Mouse (Mus musculus) adrenal gland, adult (tissue): Measurements from ENCODE around the gene Zfp316.

Experiments
- DNase-seq, 2 experiments: peaks; one replicate each; pipeline ENCODE4 v3.0.0; 2022 to 2023; ENCODE audit warnings: low spot score in 1 of 2; ENCODE audit not compliant: inconsistent age in 2 of 2

The Zfp316 gene

GRCm38 (mm10) chr5:143235028-143235693, 34.7 kb downstream of the Zfp316 start, which contains the start of gene Zfp12:
Gene Zfp12, plus strand, starts transcription at chr5:143235163.
- peak; percentile 97 to 98 for DNase-seq

GRCm38 (mm10) chr5:143226790-143227189, 43.0 kb downstream of the Zfp316 start, which contains the start of gene Spdye4a:
Gene Spdye4a, minus strand, starts transcription at chr5:143226890.
- DNase-seq: no peak

GRCm38 (mm10) chr5:143222287-143222686, 47.5 kb downstream of the Zfp316 start:
- DNase-seq: no peak

- DNase-seq: no peak
Observed at GRCm38 (mm10) chr5:143220996-143221395, 48.8 kb downstream of the Zfp316 start.

- no peak for DNase-seq
Observed at GRCm38 (mm10) chr5:143213832-143214231, 56.0 kb downstream of the Zfp316 start.

- DNase-seq: no peak
Observed at GRCm38 (mm10) chr5:143205015-143205414, 64.8 kb downstream of the Zfp316 start.
